Mouse (Mus musculus) erythroblast, embryonic 14.5 days (primary cell): Measurements from ENCODE around the gene Ndrg3.

Source experiments
- GATA1 ChIP-seq: IDR thresholded peaks from 2 replicates; pipeline ENCODE4 v1.6.1; 2012; ENCODE audit warnings: low read length, inconsistent platforms, mixed read lengths
- TAL1 ChIP-seq: IDR thresholded peaks from 3 replicates; pipeline ENCODE4 v1.6.1; 2012; ENCODE audit warnings: low read length, inconsistent platforms, mixed read lengths

DNA sequence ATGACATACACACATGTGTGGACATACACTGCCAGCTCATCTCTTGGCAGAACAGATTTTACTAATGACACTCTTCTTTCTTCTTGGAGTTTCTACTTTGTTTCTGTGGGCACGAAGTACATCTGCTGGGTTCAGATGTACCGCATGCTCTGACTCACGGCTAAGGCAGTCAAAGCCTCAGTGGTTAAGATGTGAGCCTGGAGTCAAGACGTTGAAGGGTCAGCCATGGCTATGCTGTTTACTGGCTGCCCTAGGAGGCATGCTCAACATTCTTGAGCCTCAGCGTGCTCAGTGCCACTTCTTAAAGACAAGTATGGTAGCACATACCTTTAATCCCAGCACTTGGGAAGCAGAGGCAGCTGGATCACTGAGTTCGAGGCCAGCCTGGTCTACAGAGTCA, 61.3 kb downstream of the Ndrg3 start:
- TF ChIP-seq GATA1, result no peak
- no peak for TF ChIP-seq TAL1
